Mouse (Mus musculus) telencephalon, adult 2 months (tissue): ENCODE data around the gene Cnih2.
"Not testable (repeated sequence)": the region's sequence is repeated elsewhere in the genome, so short reads cannot be mapped to it uniquely, and the experiment has no call there.

Source experiments
- DNase-seq: peaks from one replicate; pipeline ENCODE4 v3.0.0-alpha.2; 2011; ENCODE audit warnings: low read depth, low spot score

The Cnih2 gene

DNA sequence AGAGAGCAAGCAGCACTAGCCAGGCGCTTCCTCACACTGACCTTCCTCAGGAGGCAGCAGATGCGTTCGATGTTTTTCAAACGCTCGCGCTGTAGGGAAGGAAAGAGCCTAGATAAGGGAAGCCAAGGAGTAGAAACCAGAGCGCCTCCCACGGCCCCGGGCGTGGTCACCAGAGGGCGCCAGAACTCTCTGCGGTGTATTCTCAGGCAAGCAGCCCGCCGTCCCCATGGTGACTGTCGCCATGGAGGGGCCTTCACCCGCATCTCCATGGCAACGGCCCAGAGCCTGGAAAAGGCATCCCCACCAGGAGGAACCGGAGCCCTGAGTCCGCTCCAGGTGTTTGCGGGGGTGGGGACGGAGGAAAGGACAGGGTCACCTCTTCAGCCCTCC, 4.1 kb downstream of the Cnih2 start:
- peak; percentile 91 for DNase-seq

DNA sequence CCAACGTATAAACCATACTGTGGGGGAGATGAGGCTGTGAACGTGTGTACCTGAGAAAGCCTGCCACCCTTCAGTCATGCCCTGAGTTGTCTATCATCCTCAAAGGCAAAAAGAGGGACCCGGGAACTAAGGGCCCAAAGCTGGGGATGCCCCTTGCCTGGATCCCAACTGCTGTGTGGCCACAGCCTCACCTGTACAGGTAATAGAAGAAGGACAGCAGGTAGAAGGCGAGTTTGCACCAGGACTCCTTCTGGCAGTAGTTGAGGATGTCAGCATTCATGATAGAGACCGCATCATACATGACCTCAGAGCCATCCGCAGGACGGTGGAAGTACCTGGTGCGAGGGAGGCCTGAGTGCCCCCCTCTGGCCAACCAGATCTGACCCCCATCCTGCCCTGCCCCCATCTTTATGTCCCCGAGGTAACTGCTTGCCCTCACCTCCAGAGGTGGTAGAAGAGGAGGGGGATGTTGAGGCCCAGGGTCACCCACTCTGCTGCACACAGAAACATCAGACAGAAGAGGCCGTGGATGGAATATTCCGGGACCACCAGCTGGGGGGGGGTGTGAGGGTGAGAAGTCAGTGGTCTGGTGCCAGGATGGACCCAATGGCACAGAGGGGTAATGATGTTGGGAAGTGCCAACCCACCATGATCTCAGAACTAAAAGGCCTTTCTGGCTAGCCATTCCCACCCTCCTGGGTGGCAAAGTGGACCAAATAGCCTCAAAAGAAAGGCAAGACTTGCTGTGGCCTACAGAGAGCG, 4.7 kb downstream of the Cnih2 start:
- DNase-seq: no peak

DNA sequence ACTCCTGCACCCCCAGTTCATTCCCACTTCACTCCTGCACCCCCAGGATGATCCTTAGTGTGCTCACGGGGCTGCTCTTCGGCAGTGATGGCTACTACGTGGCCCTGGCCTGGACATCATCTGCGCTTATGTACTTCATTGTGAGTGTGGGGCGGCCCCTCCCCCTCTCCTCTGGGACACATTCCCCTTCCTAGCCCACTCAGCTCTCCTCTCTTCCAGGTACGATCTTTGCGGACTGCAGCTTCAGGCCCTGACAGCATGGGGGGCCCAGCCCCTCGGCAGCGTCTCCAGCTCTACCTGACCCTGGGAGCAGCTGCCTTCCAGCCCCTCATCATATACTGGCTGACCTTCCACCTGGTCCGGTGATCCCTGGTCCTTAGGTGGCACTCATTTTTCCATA, 6.2 kb downstream of the Cnih2 start:
- no peak for DNase-seq

DNA sequence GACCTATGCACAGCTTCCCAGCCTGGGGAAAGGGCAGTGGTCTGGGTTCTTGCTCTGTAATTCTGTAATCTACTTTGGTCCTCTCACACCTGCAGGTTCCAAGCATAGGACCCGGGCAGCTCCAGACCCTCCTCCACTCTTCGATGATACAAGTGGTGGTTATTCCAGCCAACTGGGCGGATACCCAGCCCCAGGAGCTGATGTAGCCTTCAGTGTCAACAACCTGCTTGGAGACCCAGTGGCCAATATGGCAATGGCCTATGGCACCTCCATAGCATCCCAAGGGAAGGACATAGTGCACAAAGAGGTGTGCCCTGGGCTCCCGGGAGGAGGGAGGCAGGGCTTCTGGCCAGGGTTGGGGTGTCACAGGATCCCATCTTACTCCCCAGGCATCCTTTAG, 9.0 kb downstream of the Cnih2 start:
- no peak for DNase-seq

DNA sequence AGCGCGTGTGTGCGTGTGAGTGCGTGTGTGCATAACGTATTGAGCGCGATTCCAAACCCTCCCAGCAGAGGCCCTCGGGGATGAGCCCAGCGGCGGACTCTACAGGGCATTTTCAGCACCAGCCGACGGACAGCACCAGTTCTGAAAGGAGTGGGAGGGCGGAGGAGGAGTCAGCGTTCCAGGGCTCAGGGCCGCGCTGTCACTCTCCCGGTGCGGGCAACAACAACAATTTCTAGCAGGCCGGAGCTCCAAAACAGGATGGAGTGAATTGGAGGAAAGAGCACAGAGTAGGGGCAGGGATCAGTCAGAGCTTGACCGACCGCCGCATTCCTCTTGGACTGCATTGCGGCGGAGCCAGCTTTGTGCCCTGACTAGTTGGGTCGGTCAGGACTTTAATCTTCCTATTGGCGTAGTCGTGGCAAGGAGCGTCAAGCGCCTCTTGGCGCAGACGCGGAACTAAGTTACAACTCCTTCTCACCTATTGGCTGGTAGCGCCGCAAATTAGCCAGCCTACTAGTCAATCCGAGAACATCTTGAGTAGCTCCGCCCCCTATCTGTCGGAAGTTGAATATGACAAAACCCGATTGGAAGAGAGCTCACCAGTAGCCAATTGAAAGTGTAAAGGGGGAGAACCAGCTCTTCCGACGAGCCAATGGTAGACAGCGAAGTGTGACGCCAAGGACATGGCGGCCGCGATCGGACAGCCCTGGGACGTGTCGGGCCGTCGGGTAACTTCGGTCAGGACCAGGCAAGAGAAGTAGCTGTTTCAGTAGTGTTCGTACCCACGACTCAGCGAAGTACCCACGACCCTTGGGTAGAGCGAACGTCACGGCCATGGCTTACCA, 10.2 kb downstream of the Cnih2 start, which contains the start of gene Yif1a:
TSS of gene Yif1a (plus strand) at position 655 of the 845 bp plus-strand sequence.
- peak; percentile 100 for DNase-seq

DNA sequence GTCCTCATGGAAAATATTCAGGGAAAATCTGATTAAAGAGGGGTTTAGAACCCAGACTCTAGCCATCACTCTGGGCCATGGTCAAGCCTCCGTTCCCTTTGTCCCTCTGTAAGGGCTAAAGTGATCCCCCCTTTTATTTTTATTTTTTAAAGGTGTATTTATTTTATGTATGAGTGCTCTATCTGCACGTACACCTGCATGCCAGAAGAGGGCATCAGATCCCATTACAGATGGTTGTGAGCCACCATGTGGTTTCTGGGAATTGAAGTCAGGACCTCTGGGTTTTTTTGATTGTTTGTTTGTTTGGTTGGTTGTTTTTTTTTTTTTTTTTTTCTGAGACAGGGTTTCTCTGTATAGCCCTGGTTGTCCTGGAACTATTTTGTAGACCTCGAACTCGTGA, 11.8 kb downstream of the Cnih2 start:
- not testable (repeated sequence) for DNase-seq

DNA sequence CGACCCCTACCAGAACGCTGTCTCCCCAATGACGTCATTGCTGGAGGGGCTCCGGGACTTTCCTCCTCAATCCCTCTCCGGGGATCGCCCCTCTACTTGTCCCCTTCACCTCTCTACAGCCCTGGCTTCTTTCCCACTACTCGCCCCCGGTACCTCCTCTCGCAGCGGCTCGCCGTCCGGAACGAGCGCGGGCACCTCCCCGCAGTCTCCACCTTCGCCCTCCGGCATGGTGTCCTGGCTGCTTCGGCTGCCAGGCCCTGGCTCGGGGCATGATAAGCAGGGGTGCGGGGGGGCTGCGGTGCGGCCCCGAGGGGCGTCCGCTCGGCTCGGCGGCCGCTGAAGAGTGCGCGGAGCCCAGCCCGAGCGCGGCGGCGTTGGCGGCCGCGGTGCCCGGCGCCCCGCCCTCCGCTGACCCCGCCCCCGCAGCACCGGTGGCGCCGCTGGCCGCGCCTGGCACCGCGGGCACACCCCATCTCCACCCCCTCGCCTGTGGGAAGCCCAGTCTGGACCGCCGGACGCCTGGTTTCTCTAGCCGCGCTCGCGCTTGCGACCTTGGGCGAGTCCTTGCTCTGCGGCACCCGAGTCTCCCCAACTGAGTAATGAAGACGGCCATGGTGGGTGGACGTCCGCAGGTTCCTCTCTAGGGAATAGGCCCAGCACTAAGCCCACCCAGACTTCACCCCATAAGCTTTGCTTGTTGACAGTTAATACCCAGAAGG, 13.0 kb downstream of the Cnih2 start, which contains the start of gene Tmem151a:
TSS of gene Tmem151a (minus strand) at position 387 of the 719 bp plus-strand sequence.
- DNase-seq: no peak

DNA sequence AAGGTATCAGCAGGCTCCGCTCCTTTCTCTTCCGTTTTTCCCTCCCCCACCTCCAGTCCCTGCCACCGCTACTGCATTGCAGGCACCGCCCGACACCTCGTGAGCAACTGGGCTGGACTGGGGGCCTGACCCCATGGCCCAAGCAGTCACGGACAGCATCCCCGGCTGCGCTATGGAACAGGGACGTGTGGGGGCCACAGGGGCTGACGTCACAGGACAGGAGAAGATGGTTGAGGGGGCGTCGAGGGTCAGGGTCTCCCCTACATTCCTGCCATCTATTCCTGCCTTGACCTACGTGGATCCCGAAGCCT, 13.5 kb downstream of the Cnih2 start:
- no peak for DNase-seq

DNA sequence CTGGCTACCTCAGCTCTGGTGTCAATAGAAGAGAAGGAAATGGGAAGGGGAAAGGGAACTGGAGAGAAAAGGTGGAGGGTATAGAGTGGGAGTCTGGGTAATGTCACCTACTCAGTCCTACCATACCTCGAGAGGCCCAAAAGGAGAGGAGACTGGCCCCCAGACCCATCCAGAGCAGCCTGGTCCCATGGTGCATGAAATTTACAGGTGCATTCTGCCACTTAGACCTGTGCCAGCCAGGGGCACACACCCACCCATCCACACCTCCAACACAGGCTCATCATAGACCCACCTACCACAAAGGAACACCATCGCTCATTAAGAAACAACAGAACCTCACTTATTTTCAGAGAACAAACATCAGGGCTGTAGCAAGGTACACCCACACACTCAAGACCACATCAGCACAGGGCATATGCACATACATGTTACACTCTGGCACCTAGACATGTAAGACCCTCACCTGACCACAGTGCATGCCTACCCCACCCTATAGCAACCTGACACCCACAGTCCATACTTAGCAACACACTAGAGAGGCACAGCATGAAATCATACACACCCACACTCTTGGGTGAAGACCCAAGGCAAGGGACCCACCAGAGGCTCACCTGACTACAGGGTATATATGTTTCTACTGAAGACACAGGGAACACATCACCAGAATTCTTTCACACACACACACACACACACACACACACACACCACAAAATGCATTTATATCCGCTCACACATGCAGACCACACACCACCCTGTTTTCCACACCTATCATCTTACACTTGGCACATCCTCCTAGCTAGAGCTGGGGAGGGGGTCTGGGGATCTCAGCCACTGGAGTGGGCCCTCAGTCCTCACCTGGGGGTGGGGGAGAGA, 14.1 kb downstream of the Cnih2 start:
- no peak for DNase-seq

DNA sequence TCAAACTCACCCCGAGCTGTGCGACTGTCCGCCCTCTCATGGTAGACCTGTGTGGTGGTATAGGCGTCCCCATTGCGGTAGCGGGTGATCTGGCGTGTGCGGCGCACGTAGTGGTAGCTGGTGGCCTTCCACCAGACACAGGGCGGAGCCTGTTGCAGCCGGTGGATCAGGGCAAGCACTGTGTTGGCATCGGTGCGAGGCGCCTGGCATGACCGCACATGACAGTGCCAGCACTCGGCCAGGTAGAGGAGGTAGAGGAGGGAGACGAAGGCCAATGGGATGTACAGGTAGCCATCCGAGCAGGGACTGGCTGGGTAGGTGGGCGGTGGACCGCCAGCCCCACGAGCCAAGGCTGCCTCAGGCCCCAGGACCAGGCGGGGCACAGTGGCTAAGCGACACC, 15.7 kb downstream of the Cnih2 start:
- no peak for DNase-seq

DNA sequence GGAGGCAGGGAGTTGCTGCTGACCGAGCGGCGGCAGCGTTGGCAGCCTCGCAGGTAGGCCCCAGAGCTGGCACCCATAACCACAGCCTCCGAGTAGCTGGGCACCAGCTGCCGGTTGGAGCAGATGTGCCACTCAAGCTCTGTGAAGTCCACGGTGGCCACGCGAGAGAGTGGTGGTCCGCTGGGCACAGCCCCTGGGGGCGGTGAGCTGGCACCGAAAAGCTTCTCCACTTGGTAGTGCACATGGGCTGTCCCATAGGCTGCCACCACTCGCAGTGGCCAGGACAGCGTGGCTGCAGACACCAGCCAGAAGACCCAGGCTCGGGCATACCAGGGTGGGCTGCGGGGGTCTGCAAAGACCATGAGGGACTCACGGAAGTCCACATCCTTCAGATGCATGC, 16.3 kb downstream of the Cnih2 start:
- no peak for DNase-seq

DNA sequence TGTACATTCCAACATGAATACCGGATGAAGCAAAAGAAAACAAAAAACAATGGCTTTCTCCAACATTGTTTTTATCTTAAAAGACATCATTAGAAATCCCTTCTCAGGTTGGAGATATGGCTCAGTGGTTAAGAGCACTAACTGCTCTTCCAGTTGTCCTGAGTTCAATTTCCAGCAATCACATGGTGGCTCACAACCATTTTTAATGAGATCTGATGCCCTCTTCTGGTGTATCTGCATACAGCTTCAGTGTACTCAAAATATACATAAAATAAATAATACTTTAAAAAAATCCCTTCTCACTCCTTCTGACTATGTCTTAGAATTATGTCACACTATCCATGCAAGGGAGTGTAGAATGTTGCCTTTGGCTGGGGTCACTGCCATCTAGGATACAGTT, 19.0 kb downstream of the Cnih2 start:
- DNase-seq: no peak

DNA sequence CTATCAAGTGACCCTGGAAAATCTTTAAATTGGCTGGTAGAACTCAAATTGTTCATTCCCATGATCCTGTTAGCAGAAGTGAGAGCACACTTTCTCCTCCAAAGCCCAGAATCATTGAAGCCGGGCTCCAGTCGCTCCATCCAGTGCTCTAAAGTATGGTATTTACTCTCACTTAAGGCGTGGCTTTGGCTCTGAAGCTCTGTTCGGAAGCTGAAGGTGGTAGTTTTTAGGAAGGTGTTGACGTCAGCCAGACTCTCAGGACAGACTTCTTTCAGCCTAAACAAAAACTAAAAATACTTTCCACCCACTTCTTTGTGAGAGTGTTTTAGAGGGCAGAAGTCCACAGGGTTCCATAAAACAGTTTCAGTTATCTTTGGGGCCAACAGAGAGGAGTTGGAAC, 24.8 kb downstream of the Cnih2 start:
- no peak for DNase-seq

DNA sequence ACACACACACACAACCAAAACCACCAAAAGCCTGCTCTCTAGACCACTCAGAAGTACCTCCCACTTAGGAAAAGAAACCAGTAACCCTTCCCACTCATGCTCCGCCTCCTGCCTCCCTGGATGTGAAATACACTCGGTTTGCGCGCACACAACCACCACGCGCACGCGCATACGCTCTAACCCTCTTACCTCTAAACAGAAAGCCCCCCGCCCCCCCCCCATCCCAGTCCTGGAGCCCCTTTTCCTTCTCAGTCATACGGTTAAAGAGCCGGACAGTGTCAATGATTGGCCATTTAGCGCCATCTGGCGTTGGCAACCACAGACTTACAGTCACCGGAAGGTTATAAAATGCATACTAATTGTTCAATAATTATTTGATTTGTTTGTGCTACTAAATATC, 25.3 kb downstream of the Cnih2 start:
- DNase-seq: no peak

DNA sequence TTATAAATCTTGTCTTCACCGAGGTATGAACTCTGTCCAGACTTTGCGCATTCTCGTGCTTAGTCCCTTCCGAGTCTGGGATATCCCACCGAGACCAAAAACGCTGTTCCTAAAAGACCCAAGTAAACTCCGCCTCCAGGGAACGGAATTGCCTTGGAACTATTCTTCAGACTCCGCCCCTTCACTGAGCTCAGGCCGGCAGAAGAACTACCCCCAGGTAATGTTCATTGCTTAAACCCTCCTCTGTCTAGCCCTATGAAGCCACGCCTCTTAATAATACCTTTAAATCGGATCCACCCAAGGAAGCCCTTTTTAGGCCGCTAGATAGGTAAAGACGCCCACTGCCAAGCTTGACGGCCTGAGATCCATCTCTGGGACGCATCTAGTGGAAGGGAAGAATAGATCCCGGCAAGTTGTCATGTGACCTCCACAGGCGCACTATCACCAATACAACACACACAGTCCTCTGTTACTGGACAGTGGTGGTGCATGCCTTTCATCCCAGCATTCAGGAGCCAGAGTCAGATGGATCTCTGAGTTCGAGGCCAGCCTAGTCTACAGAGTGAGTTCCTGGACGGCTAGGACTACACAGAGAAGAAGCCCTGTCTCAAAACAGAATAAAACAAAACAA, 25.8 kb downstream of the Cnih2 start:
- DNase-seq: no peak

DNA sequence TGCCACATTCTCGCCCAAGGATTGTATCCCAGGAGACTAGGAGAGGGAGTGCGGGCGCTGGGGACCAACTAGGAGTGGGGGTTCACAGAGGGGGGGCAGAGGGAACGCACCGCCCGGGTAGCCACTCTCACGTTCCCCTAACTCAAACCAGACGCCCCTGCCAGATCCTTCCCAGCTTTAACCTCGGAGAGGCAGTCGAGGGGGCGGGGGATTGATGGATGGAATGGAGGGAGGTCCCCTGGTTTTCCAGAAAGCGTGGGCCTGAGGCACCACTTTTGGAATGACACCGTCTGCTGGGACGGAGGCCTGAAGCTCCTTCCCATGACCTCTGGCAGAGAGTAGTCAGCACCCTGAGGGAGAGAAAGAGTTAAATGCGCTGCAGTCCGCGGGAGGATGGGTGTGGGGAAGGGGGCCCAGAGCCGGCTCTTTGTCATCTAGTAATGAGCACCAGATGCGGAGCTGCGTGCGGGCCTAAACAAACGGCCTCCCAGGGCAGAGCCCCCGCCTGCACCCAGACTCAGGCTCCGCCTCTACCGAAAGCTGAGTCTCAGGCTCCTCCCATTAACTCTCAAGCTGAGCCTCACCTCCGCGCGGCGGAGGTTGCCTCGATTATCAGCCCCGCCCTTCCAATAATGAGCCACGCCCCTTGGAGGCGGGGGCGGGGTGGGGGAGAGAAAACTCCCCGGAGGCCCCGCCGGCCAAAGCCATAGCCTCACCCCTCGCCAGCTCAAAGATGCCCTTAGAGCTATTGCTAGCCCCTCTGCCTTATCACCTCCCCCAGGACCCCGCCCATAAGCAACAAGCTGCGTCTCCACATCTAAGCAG, 26.6 kb downstream of the Cnih2 start:
- no peak for DNase-seq

DNA sequence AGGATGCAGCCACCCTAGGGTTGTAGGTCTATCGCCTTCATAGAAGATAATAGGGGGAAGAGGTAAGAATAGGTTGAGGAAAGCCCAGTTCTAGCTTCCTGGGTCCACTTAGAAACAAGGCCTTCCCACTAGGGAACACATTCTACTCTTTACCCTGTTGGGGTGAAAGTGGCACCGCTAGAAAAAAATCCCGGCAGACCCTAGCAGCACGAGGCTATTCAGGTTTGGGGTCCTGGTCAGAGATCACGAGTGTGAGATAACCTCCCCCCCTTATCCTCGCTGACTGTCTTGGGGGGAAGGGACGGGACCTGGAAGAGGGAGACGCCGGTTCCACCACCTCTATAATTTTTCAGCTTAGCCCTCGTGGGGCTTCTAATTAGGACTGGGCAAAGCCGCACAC, 27.2 kb downstream of the Cnih2 start:
- no peak for DNase-seq

DNA sequence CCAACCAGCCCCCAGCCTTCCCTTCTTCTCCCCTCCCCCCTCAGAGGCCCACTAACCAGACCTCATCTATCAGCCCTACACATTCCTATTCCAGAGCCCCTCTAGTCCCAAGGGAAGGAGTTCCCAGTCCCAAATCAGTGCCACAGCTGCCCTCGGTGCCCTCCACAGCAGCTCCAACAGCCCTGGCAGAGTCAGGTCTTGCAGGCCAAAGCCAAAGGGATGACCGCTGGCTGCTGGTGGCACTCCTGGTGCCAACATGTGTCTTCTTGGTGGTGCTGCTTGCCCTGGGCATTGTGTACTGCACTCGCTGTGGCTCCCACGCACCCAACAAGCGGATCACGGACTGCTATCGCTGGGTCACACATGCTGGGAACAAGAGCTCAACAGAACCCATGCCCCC, 28.3 kb downstream of the Cnih2 start:
- DNase-seq: no peak

DNA sequence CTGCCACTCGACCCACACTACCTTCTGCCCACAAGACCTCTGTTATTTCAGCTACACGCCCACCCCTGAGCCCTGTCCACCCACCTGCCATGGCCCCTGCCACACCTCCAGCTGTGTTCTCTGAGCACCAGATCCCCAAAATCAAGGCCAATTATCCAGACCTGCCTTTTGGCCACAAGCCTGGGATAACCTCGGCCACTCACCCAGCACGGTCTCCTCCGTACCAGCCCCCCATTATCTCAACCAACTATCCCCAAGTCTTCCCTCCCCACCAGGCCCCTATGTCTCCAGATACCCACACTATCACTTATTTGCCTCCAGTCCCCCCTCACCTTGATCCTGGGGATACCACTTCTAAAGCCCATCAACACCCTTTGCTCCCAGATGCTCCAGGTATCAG, 28.8 kb downstream of the Cnih2 start:
- no peak for DNase-seq

DNA sequence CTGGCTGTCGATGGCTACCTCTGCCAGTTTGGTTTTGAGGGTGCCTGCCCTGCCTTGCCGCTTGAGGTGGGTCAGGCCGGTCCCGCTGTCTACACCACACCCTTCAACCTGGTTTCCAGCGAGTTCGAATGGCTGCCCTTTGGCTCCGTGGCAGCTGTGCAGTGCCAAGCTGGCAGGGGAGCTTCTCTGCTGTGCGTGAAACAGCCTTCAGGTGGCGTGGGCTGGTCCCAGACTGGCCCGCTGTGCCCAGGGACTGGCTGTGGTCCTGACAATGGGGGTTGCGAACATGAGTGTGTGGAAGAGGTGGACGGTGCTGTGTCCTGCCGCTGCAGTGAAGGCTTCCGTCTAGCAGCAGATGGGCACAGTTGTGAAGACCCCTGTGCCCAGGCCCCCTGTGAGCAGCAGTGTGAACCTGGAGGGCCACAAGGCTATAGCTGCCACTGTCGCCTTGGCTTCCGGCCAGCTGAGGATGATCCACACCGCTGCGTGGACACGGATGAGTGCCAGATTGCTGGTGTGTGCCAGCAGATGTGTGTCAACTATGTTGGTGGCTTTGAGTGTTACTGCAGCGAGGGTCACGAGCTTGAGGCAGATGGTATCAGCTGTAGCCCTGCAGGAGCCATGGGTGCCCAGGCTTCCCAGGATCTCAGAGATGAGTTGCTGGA, 29.6 kb downstream of the Cnih2 start:
- no peak for DNase-seq
